Mouse (Mus musculus): Measurements from ENCODE around the gene Fam71e1.
A peak's percentile ranks its signal among the peaks of the same experiment; 100 is the strongest.

Gene Fam71e1

GRCm38 (mm10) chr7:44470696-44471612 lies 25.4 kb upstream of the Fam71e1 start:
- DNase-seq (ENCODE audit: low spot score in 2 of 2): peak in 1 of 2 experiments; percentile 17

GRCm38 (mm10) chr7:44471880-44472557 lies 24.4 kb upstream of the Fam71e1 start:
- DNase-seq (ENCODE audit: low spot score in 2 of 2): no peak

- peak in 1 of 2 experiments; percentile 16 for DNase-seq (ENCODE audit: low spot score in 2 of 2)
Measured at GRCm38 (mm10) chr7:44472558-44472885, 23.9 kb upstream of the Fam71e1 start.

- peak in 1 of 2 experiments; percentile 15 for DNase-seq (ENCODE audit: low spot score in 2 of 2)
Measured at GRCm38 (mm10) chr7:44472961-44473646, 23.3 kb upstream of the Fam71e1 start.

- DNase-seq (ENCODE audit: low spot score in 2 of 2): peak in 1 of 2 experiments; percentile 38
Measured at GRCm38 (mm10) chr7:44474419-44474818, 22.0 kb upstream of the Fam71e1 start.

- peak in 1 of 2 experiments; percentile 13 for DNase-seq (ENCODE audit: low spot score in 2 of 2)
Measured at GRCm38 (mm10) chr7:44475046-44475614, 21.3 kb upstream of the Fam71e1 start.

- no peak for DNase-seq (ENCODE audit: low spot score in 2 of 2)
Measured at GRCm38 (mm10) chr7:44482836-44483435, 13.4 kb upstream of the Fam71e1 start.

GRCm38 (mm10) chr7:44484109-44484508 lies 12.3 kb upstream of the Fam71e1 start:
- DNase-seq (ENCODE audit: low spot score in 2 of 2): no peak

- peak; percentile 80 to 88 for DNase-seq (ENCODE audit: low spot score in 2 of 2)
Measured at GRCm38 (mm10) chr7:44484841-44485571, 11.4 kb upstream of the Fam71e1 start.

GRCm38 (mm10) chr7:44485572-44486195 lies 10.7 kb upstream of the Fam71e1 start:
- no peak for DNase-seq (ENCODE audit: low spot score in 2 of 2)

GRCm38 (mm10) chr7:44486927-44487575 lies 9.3 kb upstream of the Fam71e1 start:
- peak in 1 of 2 experiments; percentile 18 for DNase-seq (ENCODE audit: low spot score in 2 of 2)

- no peak for DNase-seq (ENCODE audit: low spot score in 2 of 2)
Measured at GRCm38 (mm10) chr7:44487936-44488335, 8.4 kb upstream of the Fam71e1 start.

GRCm38 (mm10) chr7:44488545-44488944 lies 7.8 kb upstream of the Fam71e1 start:
- DNase-seq (ENCODE audit: low spot score in 2 of 2): no peak

GRCm38 (mm10) chr7:44490281-44490680 lies 6.1 kb upstream of the Fam71e1 start:
- peak in 1 of 2 experiments; percentile 19 for DNase-seq (ENCODE audit: low spot score in 2 of 2)

GRCm38 (mm10) chr7:44491391-44491790 lies 5.0 kb upstream of the Fam71e1 start:
- no peak for DNase-seq (ENCODE audit: low spot score in 2 of 2)

GRCm38 (mm10) chr7:44492166-44492826 lies 4.1 kb upstream of the Fam71e1 start:
- DNase-seq (ENCODE audit: low spot score in 2 of 2): peak in 1 of 2 experiments; percentile 16

GRCm38 (mm10) chr7:44494681-44495080 lies 1.7 kb upstream of the Fam71e1 start:
- no peak for DNase-seq (ENCODE audit: low spot score in 2 of 2)

- DNase-seq (ENCODE audit: low spot score in 2 of 2): no peak
Measured at GRCm38 (mm10) chr7:44495086-44495485, 1.3 kb upstream of the Fam71e1 start.

GRCm38 (mm10) chr7:44496771-44497109 lies 359 bp downstream of the Fam71e1 start:
- no peak for DNase-seq (ENCODE audit: low spot score in 2 of 2)

Data from cerebellum, postnatal 4 days (tissue).